ENCODE assay signal across 7 mouse cellular contexts in genomic region chr19:46044993-46045695, GRCm38 (mm10). TPM values are rescaled to one million over a fixed set of nuclear protein-coding genes. Genes with fewer than 3 reads are reported as not detected.
DNase-seq lines count a peak whose midpoint lies in the region; ATAC-seq and TF ChIP-seq lines count a peak whose summit lies in the region.

Ldb1 (minus strand) TSS chr19:46045214.

- no peaks in the 10 kb centered on the region for H3K27me3 ChIP-seq in embryonic facial prominence, embryonic 12.5 days
- H3K27me3 ChIP-seq in kidney, adult 2 months (replicated peaks; ENCODE audit: control insufficient read depth, insufficient read depth, low read length), result no peaks in the 10 kb centered on the region
- no peaks in the 10 kb centered on the region for H3K27me3 ChIP-seq in limb, embryonic 11.5 days (ENCODE audit: control insufficient read depth, insufficient read depth, low read length)
- H3K27me3 ChIP-seq in midbrain, embryonic 13.5 days, result no peaks in the 10 kb centered on the region

- H3K9me3 ChIP-seq in embryonic facial prominence, embryonic 12.5 days, result no peaks in the 10 kb centered on the region
- H3K9me3 ChIP-seq in limb, embryonic 11.5 days (ENCODE audit: control insufficient read depth, low read length), result no peaks in the 10 kb centered on the region
- H3K9me3 ChIP-seq in midbrain, embryonic 13.5 days, result no peaks in the 10 kb centered on the region

- peak within 1 kb of the TSS; percentile 99 for H3K9ac ChIP-seq in embryonic facial prominence, embryonic 12.5 days
- peak within 1 kb of the TSS; percentile 97 for H3K9ac ChIP-seq in limb, embryonic 11.5 days (ENCODE audit: low read length)
- peak within 1 kb of the TSS; percentile 99 for H3K9ac ChIP-seq in midbrain, embryonic 13.5 days (replicated peaks)

- peak within 1 kb of the TSS; percentile 94 for H3K4me3 ChIP-seq in embryonic facial prominence, embryonic 12.5 days
- peak within 1 kb of the TSS; percentile 68 for H3K4me3 ChIP-seq in kidney, adult 2 months (ENCODE audit: insufficient read depth, low read depth, low read length)
- H3K4me3 ChIP-seq in limb, embryonic 11.5 days (ENCODE audit: low read depth, low read length), result peak within 1 kb of the TSS; percentile 78
- peak within 1 kb of the TSS; percentile 97 for H3K4me3 ChIP-seq in midbrain, embryonic 13.5 days (replicated peaks)

- no peaks in the 10 kb centered on the region for H3K36me3 ChIP-seq in embryonic facial prominence, embryonic 12.5 days
- no peaks in the 10 kb centered on the region for H3K36me3 ChIP-seq in kidney, adult 2 months (ENCODE audit: control insufficient read depth, insufficient read depth, low read length)
- no peaks in the 10 kb centered on the region for H3K36me3 ChIP-seq in limb, embryonic 11.5 days (ENCODE audit: control insufficient read depth, insufficient read depth, low read length)
- H3K36me3 ChIP-seq in midbrain, embryonic 13.5 days, result no peaks in the 10 kb centered on the region

- peak within 1 kb of the TSS; percentile 99 for H3K27ac ChIP-seq in embryonic facial prominence, embryonic 12.5 days
- peak within 1 kb of the TSS; percentile 96 for H3K27ac ChIP-seq in kidney, adult 2 months (ENCODE audit: insufficient read depth, low read depth, low read length)
- H3K27ac ChIP-seq in limb, embryonic 11.5 days (replicated peaks; ENCODE audit: low read depth, low read length), result peak within 1 kb of the TSS; percentile 94
- H3K27ac ChIP-seq in midbrain, embryonic 13.5 days, result peak within 1 kb of the TSS; percentile 98

- no peak for TF ChIP-seq CTCF in kidney, adult 2 months (conservative IDR thresholded peaks at IDR 0.05; ENCODE audit: insufficient read depth, insufficient read length, low read depth, low read length)

- WGBS in embryonic facial prominence, embryonic 12.5 days, result under 1% methylated on average over 78 of the region's 84 CpGs
- under 1% methylated on average over 84 of the region's 84 CpGs for WGBS in kidney, adult 2 months
- under 1% methylated on average over 80 of the region's 84 CpGs for WGBS in limb, embryonic 11.5 days
- WGBS in midbrain, embryonic 13.5 days, result under 1% methylated on average over 79 of the region's 84 CpGs

- peak within 1 kb of the TSS; percentile 86 for H3K4me2 ChIP-seq in embryonic facial prominence, embryonic 12.5 days (replicated peaks)
- H3K4me2 ChIP-seq in limb, embryonic 11.5 days (ENCODE audit: low read depth, severe bottlenecking), result peak within 1 kb of the TSS; percentile 47
- H3K4me2 ChIP-seq in midbrain, embryonic 13.5 days (replicated peaks), result peak within 1 kb of the TSS; percentile 100

- DNase-seq in adrenal gland, adult 2 months, result peak; percentile 95
- peak; percentile 93 to 94 for DNase-seq in heart, adult 18-20 months
- DNase-seq in kidney, adult 2 months, result peak; percentile 95
- peak; percentile 87 for DNase-seq in limb, embryonic 11.5 days (ENCODE audit: low spot score)
- peak; percentile 59 for DNase-seq in spleen, adult 12 weeks (ENCODE audit: low spot score)

- peaks cover 52% of the 10 kb centered on the region for H3K4me1 ChIP-seq in embryonic facial prominence, embryonic 12.5 days
- H3K4me1 ChIP-seq in kidney, adult 2 months (ENCODE audit: control insufficient read depth, insufficient read depth, low read length), result peaks cover 31% of the 10 kb centered on the region
- H3K4me1 ChIP-seq in limb, embryonic 11.5 days (ENCODE audit: control insufficient read depth, insufficient read depth, low read length), result peaks cover 35% of the 10 kb centered on the region
- peaks cover 57% of the 10 kb centered on the region for H3K4me1 ChIP-seq in midbrain, embryonic 13.5 days (replicated peaks)

- ATAC-seq in embryonic facial prominence, embryonic 12.5 days (ENCODE audit: insufficient number of reproducible peaks, insufficient read depth, low FRiP score, low TSS enrichment), result peak; percentile 48
- ATAC-seq in limb, embryonic 11.5 days (ENCODE audit: insufficient number of reproducible peaks, low FRiP score, low TSS enrichment, low read depth), result peak; percentile 60
- peak; percentile 72 for ATAC-seq in midbrain, embryonic 13.5 days

- TF ChIP-seq POLR2A in kidney, adult 2 months (IDR thresholded peaks at IDR 0.05; ENCODE audit: low read depth, low read length), result no peak

RNA-seq across cellular contexts. Expression of gene Ldb1, which starts in this region (rescaled TPM):
- 10 to 100 TPM; 58.2 to 67.1 TPM for total RNA-seq in adrenal gland, adult 2 months (2021)
- polyA plus RNA-seq in adrenal gland, adult 2 months (2012; rRNA removed), result 99.3 and 117 TPM in 2 replicates
- polyA plus RNA-seq in embryonic facial prominence, embryonic 12.5 days (2016; fragmentation: Nextera tagmentation; extraction: Ambion mirVana), result 131 and 142 TPM in 2 replicates
- 10 to 100 TPM; 35.2 to 37.3 TPM for total RNA-seq in heart, adult 18-20 months (2021)
- polyA plus RNA-seq in kidney, adult 2 months (2012; rRNA removed), result 107 and 111 TPM in 2 replicates
- polyA plus RNA-seq in limb, embryonic 11.5 days (2014; fragmentation: Nextera tagmentation; extraction: Ambion mirVana), result 93.1 and 97.6 TPM in 2 replicates
- 121 and 140 TPM in 2 replicates for polyA plus RNA-seq in midbrain, embryonic 13.5 days (2015; fragmentation: Nextera tagmentation; extraction: Ambion mirVana)

Comparison
In these comparisons a context has a peak if more than half of its experiments do, and no peak if none do; other contexts are left out.
1. Peak in every context shown above with its lines: DNase-seq, ATAC-seq, H3K4me3 ChIP-seq and H3K27ac ChIP-seq.
2. H3K4me2 ChIP-seq: peak in every context shown above with its lines; median percentile 100 in midbrain, embryonic 13.5 days; 86 in embryonic facial prominence, embryonic 12.5 days; 47 in limb, embryonic 11.5 days.